Mouse (Mus musculus) ES-Bruce4 (cell line): ENCODE measurements around the gene Cttnbp2. TPM values are rescaled to one million over a fixed set of nuclear protein-coding genes. Genes with fewer than 3 reads are reported as not detected.

Experiments used
- H3K27ac ChIP-seq: 2 replicates; pipeline ENCODE4 v1.5.1; 2012; ENCODE audit warnings: low read length, inconsistent platforms; ENCODE audit not compliant: insufficient read depth
- H3K27me3 ChIP-seq: 2 replicates; pipeline ENCODE4 v1.6.1; 2012; ENCODE audit warnings: mild to moderate bottlenecking, low read length, inconsistent platforms; ENCODE audit not compliant: control insufficient read depth, poor library complexity, insufficient read depth, severe bottlenecking
- H3K36me3 ChIP-seq: 2 replicates; pipeline ENCODE4 v1.6.1; 2012; ENCODE audit warnings: inconsistent platforms, mild to moderate bottlenecking, low read length, moderate library complexity; ENCODE audit not compliant: control insufficient read depth, poor library complexity, insufficient read depth, severe bottlenecking
- H3K4me1 ChIP-seq: one replicate; pipeline ENCODE4 v1.8.1; 2011; ENCODE audit warnings: low read length; ENCODE audit not compliant: control insufficient read depth, insufficient read depth
- H3K4me3 ChIP-seq: 2 replicates; pipeline ENCODE4 v1.5.1; 2011; ENCODE audit warnings: low read depth, mild to moderate bottlenecking, low read length
- H3K9ac ChIP-seq: 2 replicates; pipeline ENCODE4 v1.6.1; 2012; ENCODE audit warnings: low read depth, mild to moderate bottlenecking, inconsistent platforms; ENCODE audit not compliant: poor library complexity, severe bottlenecking
- H3K9me3 ChIP-seq: replicated peaks from 2 replicates; pipeline ENCODE4 v1.6.1; 2012; ENCODE audit warnings: mild to moderate bottlenecking, low read length, inconsistent platforms; ENCODE audit not compliant: control insufficient read depth, poor library complexity, insufficient read depth, severe bottlenecking
- CTCF ChIP-seq: IDR thresholded peaks from one replicate; pipeline ENCODE4 v1.8.1; 2011; ENCODE audit warnings: low read depth, low read length
- EP300 ChIP-seq: IDR thresholded peaks from 2 replicates; pipeline ENCODE4 v1.6.1; 2011; ENCODE audit warnings: low read depth, low read length; ENCODE audit not compliant: insufficient read depth
- POLR2A ChIP-seq: IDR thresholded peaks from one replicate; pipeline ENCODE4 v1.8.1; 2011; ENCODE audit warnings: low read length; ENCODE audit not compliant: insufficient read depth
- polyA plus RNA-seq: library from polyadenylated mRNA; stranded (reverse); fragments of >200 nt; gene quantifications from 2 replicates; pipeline ENCODE4 v1.2.4, GENCODE M21; 2011; ENCODE audit warnings: low read depth; ENCODE audit not compliant: missing spikeins, insufficient read depth, insufficient read length

Cttnbp2 gene
- polyA plus RNA-seq, 1 experiment = 0.87 TPM

- H3K36me3 ChIP-seq = no peaks in the 10 kb centered on the region
- no peak overlapping the region for H3K27ac ChIP-seq
- no peak overlapping the region for H3K4me3 ChIP-seq
- no peaks in the 10 kb centered on the region for H3K9me3 ChIP-seq
- H3K9ac ChIP-seq = no peak overlapping the region
- no peak for TF ChIP-seq EP300
- no peak for TF ChIP-seq CTCF
- no peak for TF ChIP-seq POLR2A
- H3K27me3 ChIP-seq = no peaks in the 10 kb centered on the region
- H3K4me1 ChIP-seq = no peaks in the 10 kb centered on the region
These were observed 170.4 kb downstream of the Cttnbp2 start for GRCm38 (mm10) chr6:18344272-18344671.

DNA sequence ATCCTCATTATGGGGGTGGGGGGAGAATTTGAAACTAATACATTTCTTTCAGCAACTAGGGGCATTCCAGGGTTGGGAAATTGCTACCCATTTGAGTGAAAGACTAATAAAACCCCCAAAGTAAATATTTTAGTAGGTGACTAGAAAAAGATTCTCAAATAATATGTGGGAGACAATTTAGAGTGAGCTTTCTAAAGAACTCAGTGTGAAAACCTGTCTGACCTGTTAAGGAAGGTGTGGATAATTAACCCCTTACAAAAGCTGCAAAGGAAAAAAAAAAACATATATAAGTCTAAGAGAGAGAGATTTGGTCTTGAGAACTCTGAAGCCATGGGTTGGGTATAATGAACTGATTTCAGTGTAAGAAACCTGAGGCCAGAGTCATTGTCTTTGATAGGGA is 176.3 kb downstream of the Cttnbp2 start:
- Histone ChIP-seq H3K36me3 (no peaks in the 10 kb centered on the region), H3K4me3 (no peak overlapping the region), H3K9me3 (no peaks in the 10 kb centered on the region), H3K27me3 (no peaks in the 10 kb centered on the region), H3K27ac (no peak overlapping the region), H3K4me1 (no peaks in the 10 kb centered on the region), H3K9ac (no peak overlapping the region)
- no peak for TF ChIP-seq POLR2A
- no peak for TF ChIP-seq EP300
- TF ChIP-seq CTCF = no peak

DNA sequence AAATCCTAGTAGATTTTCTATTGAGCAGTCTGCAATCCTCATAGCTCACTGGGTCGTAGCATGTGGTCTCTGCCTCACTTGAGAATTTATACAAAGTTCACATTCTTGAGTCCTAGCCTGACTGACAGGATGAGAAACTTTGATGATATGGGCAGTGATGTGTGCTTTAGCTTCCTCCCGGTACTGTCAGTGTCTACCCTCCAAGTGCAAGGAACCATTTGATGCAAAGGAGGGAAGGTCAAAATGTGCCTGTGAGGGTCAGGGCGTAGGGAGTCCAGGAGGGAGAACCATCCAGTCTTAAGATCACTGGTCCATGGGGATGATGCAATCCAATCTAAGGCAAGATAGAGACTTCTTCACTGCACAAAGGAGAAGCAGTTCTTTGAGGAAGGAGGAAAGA is 179.2 kb downstream of the Cttnbp2 start:
- H3K4me1 ChIP-seq = no peaks in the 10 kb centered on the region
- H3K36me3 ChIP-seq = no peaks in the 10 kb centered on the region
- no peak overlapping the region for H3K4me3 ChIP-seq
- H3K27me3 ChIP-seq = no peaks in the 10 kb centered on the region
- H3K27ac ChIP-seq = no peak overlapping the region
- H3K9me3 ChIP-seq = no peaks in the 10 kb centered on the region
- H3K9ac ChIP-seq = no peak overlapping the region
- TF ChIP-seq CTCF (no peak), POLR2A (no peak), EP300 (no peak)

DNA sequence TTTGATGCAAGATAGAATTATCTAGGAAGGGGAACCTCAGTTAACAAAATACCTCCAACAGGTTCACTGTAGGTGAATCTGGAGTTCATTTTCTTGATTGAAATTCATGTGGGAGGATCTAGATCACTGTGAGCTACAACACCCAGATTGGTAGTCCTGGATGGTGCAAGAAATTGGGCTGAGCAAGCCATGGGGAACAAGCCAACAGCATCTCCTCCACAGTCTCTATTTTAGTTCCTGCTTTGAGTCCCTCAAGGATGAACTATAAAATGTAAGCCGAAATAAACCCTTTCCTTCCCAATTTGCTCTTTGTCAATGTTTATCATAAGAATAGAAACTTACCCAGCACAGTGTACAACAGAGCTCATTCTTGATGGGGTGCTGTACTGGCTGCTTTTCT is 191.7 kb downstream of the Cttnbp2 start:
- H3K9me3 ChIP-seq = no peaks in the 10 kb centered on the region
- no peak for TF ChIP-seq CTCF
- no peak for TF ChIP-seq EP300
- TF ChIP-seq POLR2A = no peak
- no peak overlapping the region for H3K4me3 ChIP-seq
- H3K27me3 ChIP-seq = no peaks in the 10 kb centered on the region
- no peaks in the 10 kb centered on the region for H3K4me1 ChIP-seq
- no peak overlapping the region for H3K9ac ChIP-seq
- H3K36me3 ChIP-seq = no peaks in the 10 kb centered on the region
- H3K27ac ChIP-seq = no peak overlapping the region
